Mouse (Mus musculus) left cerebral cortex, adult 9 months (tissue): ENCODE measurements around the gene Ptprz1.
"Not testable (repeated sequence)": the region's sequence is repeated elsewhere in the genome, so short reads cannot be mapped to it uniquely, and the experiment has no call there.

Experiments
- DNase-seq, 2 experiments: peaks; one replicate each; pipeline ENCODE4 v3.0.0; 2022; ENCODE audit warnings: low spot score in 2 of 2

Gene Ptprz1

DNA sequence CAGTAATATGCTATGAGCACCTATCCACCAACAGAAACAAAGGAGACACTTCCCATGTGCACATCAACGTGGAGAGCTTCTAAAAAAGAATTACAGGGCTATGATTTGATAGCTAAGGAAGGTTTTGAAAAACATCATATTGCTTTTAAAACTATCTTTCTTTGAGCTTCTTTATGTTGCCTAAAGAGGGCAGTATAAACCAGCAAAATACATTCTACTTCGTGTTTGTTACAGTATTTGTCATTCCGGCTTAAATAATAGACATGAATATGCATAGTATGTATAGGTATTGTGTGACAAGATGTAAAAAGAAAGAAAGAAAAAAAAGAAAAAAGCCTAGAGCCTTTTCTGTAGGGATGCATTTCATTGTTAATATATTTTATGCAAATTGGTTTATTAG, 127.8 kb downstream of the Ptprz1 start:
- no peak for DNase-seq

DNA sequence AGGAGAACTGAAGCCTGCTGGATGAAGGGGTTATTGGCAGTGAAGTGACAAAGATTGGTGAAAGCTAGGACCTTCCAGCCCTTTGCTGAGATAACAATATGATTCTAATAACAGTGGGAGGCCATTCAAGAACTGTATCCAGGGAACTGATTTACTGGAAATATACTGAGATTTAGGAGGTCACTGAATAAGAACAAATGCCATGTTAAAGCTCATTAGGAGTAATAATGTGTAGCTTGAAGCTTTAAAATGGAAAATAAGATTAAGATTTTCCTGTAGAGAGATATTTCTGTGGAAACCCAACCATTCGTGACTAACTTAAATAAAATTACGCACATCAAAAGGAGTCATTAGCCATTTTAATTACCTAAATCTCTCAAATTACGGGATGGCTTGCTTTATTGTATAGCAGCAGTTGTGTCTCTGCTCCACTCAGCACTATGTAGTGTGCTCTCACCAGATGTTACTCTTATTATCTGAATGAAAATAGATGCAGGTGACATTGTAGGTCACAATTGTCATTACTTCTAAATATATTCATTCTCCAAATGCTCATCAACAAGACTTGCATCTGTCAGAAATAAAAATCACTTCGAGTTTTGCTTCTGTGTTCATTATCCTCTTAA, 139.8 kb downstream of the Ptprz1 start:
- no peak for DNase-seq

DNA sequence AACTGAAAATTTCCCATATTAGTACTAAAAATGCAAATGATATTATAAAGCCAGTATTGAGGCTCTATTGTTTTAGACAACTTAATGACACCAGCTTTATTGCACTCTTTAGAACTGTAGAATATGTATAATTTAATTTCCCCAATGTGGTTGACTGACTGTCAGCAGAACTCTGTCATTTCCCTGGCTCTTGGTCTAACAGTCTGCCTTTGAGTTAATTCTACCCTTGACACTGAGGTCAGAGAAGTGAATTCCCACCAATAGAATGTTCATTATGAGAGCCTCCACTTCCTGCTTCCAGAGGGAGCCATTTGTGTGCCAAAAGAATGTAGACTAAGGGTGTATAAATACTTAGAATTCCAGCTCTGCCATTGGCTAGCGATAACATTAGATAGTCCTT, 152.9 kb downstream of the Ptprz1 start:
- DNase-seq, result no peak

DNA sequence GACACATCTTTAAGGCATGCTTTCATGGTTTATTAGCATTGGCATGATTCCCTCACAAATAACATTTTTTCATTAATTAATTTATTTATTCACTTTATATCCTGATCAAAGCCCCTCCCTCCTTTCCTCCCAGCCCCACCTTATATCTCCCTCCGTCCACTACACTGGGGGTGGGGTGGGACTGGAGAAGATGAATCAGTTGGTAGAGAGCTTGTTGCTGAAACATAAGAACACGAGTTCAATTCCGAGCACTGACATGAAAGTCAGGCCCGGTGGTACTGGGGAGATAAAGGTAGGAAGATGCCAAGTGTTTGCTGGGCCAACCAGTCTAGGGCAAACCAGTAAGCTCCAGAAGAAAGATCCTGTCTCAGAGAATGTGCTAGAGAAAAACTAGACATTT, 173.5 kb downstream of the Ptprz1 start:
- DNase-seq, result no peak

DNA sequence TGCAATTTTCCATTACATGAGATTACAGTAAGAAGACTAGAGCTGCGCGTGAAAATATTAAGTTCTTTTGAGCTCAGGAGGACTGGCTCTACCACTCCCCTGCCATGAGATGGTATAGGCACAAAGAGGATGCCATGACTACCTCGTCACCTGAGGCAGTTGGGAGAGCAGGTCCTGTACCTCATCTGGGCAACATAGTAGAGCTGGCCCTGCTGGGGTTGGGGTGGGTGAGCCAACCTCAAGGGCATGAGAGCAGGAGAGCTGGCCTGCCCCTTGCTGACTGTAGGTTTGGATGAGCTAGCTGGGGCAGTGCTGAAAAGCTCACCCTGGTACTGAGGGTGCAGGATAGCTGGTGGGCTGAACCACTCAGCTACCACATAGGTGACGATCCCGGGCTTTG, 180.4 kb downstream of the Ptprz1 start:
- no peak for DNase-seq

DNA sequence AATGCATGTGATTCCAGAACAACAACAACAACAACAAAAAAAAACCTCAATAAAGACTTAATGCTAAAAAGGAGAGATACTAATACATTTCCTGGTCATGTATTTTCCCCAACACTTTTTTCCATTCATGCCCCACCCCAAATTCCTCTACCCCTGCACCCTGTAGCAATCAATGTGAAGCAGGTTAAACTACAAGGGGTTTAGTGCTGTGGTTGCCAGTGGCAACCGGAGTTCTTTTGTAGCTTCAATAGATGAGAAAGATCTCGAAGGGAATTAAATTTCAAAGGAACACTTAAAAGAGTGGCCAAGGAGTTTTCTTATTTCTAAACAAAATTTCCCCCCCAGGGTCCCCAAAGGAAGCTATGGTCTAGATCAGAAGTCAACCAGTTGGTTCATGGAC, 200.8 kb downstream of the Ptprz1 start:
- DNase-seq, result no peak

DNA sequence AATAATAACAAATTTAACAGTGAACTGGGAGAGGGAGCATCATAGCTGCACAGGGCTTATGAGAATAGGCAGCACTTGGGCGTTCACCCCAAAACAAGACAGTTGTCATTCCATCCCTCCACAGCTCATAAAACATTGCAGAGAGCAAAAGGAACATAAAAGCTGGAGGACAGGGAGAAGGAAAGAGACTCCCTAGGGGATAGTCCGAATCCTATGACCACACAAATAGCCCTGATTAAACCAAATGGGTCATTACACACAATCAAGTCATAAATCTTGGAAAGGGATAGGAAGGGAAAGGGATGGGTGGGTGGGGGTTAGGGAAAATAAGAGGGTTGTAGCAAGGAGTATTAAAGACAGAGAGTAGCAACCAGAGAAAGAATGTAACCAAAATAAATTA, 203.0 kb downstream of the Ptprz1 start:
- no peak for DNase-seq

DNA sequence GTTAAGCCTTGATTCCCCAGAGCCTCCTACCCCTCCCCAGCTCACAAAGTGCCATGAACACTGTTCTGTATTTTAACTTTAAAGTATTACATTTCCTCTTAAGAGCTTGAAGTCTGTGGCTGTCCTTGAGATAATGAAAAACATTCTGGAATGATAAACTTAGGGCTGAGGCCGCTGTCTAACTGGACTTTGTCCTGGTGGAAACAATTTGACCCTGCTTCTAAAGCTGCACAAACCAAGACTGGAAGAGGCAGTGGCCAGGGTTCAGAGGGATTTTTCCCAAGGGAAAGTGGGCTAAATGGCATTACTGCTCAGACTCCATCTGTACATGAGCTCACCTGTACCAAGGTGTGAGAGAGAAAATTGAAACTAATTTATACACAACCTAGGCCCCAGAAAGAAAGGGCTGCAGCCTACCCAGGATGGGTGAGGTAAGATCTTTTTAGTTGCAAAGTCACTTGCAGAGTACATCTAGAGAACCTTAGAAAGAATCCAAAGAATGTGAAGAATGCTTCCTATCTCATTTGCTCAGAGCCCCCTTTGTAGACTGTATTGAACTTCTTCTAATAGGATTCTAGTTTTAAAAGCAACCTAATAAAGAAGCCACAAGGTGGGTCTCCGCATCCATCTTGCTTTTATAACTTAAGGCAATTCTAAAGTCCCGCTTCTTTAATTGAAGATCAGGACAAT, 204.8 kb downstream of the Ptprz1 start:
- DNase-seq, result no peak

DNA sequence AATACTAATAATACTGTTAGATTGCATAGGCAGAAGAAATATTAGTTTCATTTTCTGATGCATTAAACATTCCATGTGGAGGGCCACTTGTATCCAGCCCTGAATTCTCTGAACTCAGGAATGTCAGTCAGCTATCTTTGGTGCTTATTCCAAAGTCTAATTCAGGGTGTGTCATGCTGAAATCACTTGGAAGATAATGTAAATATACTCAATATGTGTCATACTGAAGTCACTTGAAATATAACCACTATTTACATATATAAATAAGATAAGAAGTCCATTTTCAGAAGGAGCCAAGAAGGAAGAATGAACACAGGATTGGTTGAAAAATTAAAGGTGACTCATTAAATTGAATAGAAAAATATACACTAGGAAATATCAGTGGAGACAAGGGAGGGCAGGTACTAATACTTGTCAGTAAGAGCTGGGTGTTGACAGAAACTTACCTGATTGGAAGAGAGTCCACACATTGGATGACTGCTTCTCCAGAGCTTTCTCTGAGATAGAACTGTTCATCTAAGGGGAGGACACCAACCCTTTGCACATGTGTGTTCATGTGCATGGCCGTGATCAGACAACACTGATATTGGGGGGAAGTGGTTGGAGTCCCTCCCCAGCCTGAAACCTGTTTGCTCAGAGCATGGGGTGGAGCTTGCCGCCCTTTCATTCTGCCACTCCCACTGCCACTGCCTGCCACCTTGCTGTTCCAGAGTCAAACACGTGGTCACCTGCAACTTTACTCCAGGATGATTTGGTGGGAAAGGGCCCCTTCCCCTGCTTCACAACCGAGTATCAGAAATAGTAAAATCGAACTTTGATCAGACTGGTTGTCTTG, 209.5 kb downstream of the Ptprz1 start:
- DNase-seq, result no peak

DNA sequence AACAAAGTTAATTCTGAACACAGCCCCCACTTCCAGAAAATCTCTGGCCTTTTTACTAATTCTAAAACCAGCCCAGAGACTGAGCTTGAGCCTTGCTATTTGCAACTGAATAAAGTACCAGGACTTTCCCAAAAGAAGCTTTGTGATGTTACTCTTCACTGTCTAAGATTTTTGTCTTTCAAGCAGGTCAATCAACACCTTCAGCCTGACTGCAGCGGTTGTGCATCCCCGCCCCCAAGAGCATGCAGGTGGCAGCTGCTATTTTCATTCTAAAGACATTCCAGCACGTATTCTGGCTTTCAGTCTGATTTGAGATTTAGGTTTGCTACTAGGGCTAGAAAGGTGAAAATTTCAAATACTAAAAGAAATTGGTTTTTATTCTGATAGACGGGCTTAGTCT, 214.0 kb downstream of the Ptprz1 start:
- DNase-seq, result not testable (repeated sequence)

DNA sequence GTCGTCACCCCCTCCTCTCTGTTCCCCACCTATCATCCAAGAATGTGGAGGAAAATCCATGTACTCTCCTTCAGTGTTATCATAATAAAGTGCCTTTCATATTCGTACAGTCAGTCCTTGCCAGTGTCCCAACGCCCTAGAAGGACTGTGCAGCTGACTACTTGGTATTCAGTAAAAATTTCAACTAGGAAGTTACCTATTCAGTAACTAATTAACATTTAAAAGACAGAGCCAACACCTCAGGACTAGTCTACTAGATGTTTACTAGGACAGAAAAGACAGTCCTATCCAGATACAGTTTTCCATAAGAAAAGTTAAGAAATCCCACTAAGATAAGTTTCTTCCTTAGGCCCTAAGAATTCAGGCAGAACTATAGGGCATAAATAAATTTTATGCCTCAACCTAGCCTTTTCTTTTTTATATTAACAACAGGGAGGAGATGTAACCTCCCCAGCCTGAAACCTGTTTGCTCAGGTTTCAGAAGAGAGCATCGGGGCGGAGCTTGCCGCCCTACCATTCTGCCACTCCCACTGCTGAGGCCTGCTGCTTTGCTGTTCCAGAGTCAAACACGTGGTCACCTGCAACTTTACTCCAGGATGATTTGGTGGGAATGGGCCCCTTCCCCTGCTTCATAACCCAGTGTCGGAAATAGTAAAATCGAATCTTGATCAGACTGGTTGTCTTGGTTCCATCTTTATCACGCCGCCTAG, 215.2 kb downstream of the Ptprz1 start:
- DNase-seq, result not testable (repeated sequence)
